Mouse (Mus musculus): ENCODE data around the gene Pdgfc. TPM values are rescaled to one million over a fixed set of nuclear protein-coding genes. Genes with fewer than 3 reads are reported as not detected.

The Pdgfc gene
- polyA plus RNA-seq, 1 experiment from 2014 or later = 64.7 TPM

- Histone ChIP-seq H3K4me2 (ENCODE audit: low read depth, low read length) (no peak overlapping the region), H3K4me3 (ENCODE audit: low read depth, low read length) (no peak overlapping the region), H3K36me3 (replicated peaks; ENCODE audit: control insufficient read depth, insufficient read depth, low read depth, low read length) (no peaks in the 10 kb centered on the region), H3K27ac (replicated peaks; ENCODE audit: low read depth, low read length) (no peak overlapping the region), H3K4me1 (ENCODE audit: control insufficient read depth, insufficient read depth, low read length) (no peaks in the 10 kb centered on the region), H3K9me3 (replicated peaks; ENCODE audit: control insufficient read depth, low read length) (no peaks in the 10 kb centered on the region), H3K27me3 (ENCODE audit: control insufficient read depth, insufficient read depth, low read length) (no peaks in the 10 kb centered on the region), H3K9ac (replicated peaks; ENCODE audit: low read length) (no peak overlapping the region)
- no peak for ATAC-seq (replicated peaks; ENCODE audit: insufficient number of reproducible peaks, low FRiP score, low TSS enrichment, low read depth)
- WGBS = 83% methylated on average over 6 of the region's 6 CpGs
- no peak for DNase-seq (ENCODE audit: low spot score)
These were observed 16.2 kb downstream of the Pdgfc start for GRCm38 (mm10) chr3:81052422-81052821.

DNA sequence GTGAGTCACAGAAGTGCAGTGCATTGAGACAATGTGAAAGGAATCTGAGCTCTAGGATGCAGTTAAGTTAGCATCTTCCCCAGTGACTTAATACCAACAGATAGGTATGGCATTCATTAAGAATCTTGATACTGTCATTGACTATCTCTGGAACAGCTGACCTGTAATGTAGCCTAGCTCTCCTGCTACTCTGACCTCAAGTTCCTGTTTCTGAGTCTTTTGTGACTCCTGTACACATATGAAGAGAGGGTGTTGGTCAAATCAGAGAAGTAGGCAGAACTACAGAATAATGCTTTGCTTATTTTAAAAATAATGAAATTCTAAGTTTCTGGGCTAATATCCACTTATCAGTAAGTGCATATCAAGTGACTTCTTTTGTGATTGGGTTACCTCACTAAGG is 17.9 kb downstream of the Pdgfc start:
- no peak for DNase-seq (ENCODE audit: low spot score)
- H3K36me3 ChIP-seq (replicated peaks; ENCODE audit: control insufficient read depth, insufficient read depth, low read depth, low read length) = no peaks in the 10 kb centered on the region
- H3K27me3 ChIP-seq (ENCODE audit: control insufficient read depth, insufficient read depth, low read length) = no peaks in the 10 kb centered on the region
- H3K27ac ChIP-seq (replicated peaks; ENCODE audit: low read depth, low read length) = no peak overlapping the region
- no peaks in the 10 kb centered on the region for H3K4me1 ChIP-seq (ENCODE audit: control insufficient read depth, insufficient read depth, low read length)
- H3K9me3 ChIP-seq (replicated peaks; ENCODE audit: control insufficient read depth, low read length) = no peaks in the 10 kb centered on the region
- no peak overlapping the region for H3K4me2 ChIP-seq (ENCODE audit: low read depth, low read length)
- no peak for ATAC-seq (replicated peaks; ENCODE audit: insufficient number of reproducible peaks, low FRiP score, low TSS enrichment, low read depth)
- no peak overlapping the region for H3K4me3 ChIP-seq (ENCODE audit: low read depth, low read length)
- no peak overlapping the region for H3K9ac ChIP-seq (replicated peaks; ENCODE audit: low read length)

DNA sequence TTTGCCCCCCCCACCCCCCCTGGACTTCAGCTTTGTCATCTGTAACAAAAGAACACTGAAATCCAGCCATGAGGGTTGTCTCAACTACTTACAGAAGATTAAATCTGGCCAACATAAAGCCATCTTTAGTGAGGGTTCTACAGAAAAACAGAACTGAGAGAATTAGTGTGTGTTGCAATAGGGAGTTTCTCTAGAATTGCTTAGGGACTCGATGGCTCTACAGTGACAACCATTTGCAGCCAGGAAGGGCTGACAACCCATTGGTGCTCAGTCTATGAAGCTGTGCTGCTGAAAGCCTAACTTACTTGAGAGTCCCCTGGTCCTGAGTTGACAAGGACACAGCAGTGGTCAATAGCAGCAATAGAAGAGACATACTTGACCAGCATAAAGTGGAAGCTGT is 21.5 kb downstream of the Pdgfc start:
- no peak for ATAC-seq (replicated peaks; ENCODE audit: insufficient number of reproducible peaks, low FRiP score, low TSS enrichment, low read depth)

DNA sequence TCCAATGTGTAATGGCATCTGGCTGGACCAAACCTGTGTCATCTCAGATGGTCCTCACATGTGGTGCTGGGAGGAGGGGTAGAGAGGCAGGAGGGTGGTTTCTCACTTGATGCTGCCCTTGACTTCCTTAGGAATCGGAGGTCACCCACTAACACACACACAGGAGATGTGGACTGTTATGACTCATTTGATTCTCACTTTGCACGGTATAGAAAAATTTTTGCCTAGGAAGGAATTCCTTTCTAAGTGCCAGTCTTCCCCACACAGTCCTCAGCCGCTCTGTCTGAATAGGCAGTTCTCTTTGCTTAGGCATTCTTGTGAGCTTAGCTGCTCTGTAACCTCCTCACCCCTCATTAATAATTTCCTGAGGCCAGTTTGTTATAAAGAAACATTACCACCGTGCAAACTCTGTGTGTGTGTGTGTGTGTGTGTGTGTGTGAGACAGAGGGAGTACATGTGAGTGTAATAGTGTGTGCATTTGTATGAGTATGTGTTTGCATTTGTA is 22.4 kb downstream of the Pdgfc start:
- H3K4me1 ChIP-seq (ENCODE audit: control insufficient read depth, insufficient read depth, low read length) = no peaks in the 10 kb centered on the region
- H3K4me2 ChIP-seq (ENCODE audit: low read depth, low read length) = no peak overlapping the region
- no peak overlapping the region for H3K27ac ChIP-seq (replicated peaks; ENCODE audit: low read depth, low read length)
- 24% methylated on average over 4 of the region's 4 CpGs for WGBS
- peak; percentile 65 for ATAC-seq (replicated peaks; ENCODE audit: insufficient number of reproducible peaks, low FRiP score, low TSS enrichment, low read depth)
- no peaks in the 10 kb centered on the region for H3K36me3 ChIP-seq (replicated peaks; ENCODE audit: control insufficient read depth, insufficient read depth, low read depth, low read length)
- no peaks in the 10 kb centered on the region for H3K27me3 ChIP-seq (ENCODE audit: control insufficient read depth, insufficient read depth, low read length)
- DNase-seq (ENCODE audit: low spot score) = peak; percentile 52
- H3K9ac ChIP-seq (replicated peaks; ENCODE audit: low read length) = no peak overlapping the region
- H3K9me3 ChIP-seq (replicated peaks; ENCODE audit: control insufficient read depth, low read length) = no peaks in the 10 kb centered on the region
- no peak overlapping the region for H3K4me3 ChIP-seq (ENCODE audit: low read depth, low read length)

More for the DNA sequence above, 21.5 kb downstream of the Pdgfc start:
- DNase-seq (ENCODE audit: low spot score) = no peak
- Histone ChIP-seq H3K27ac (replicated peaks; ENCODE audit: low read depth, low read length) (no peak overlapping the region), H3K9me3 (replicated peaks; ENCODE audit: control insufficient read depth, low read length) (no peaks in the 10 kb centered on the region), H3K4me3 (ENCODE audit: low read depth, low read length) (no peak overlapping the region), H3K27me3 (ENCODE audit: control insufficient read depth, insufficient read depth, low read length) (no peaks in the 10 kb centered on the region), H3K36me3 (replicated peaks; ENCODE audit: control insufficient read depth, insufficient read depth, low read depth, low read length) (no peaks in the 10 kb centered on the region), H3K4me1 (ENCODE audit: control insufficient read depth, insufficient read depth, low read length) (no peaks in the 10 kb centered on the region), H3K4me2 (ENCODE audit: low read depth, low read length) (no peak overlapping the region), H3K9ac (replicated peaks; ENCODE audit: low read length) (no peak overlapping the region)
- 79% methylated on average over 1 of the region's 1 CpGs for WGBS

DNA sequence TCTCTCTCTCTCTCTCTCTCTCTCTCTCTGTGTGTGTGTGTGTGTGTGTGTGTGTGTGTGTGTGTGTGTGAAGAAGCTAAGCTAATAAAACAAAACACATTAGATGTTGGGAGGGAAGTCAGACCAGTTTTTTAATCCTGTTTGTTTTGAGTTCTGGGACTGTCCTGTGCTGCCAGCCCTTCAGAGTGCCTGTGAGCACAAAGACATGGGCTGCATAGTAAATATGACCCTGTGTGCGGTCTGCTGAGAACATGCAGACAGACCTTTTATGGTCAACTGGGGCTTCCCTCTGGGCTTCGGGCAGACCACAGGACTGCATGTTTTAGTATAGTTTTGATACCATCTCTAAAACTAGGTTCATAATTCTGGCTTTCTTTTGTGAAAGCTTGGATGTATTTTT is 32.3 kb downstream of the Pdgfc start:
- Histone ChIP-seq H3K36me3 (replicated peaks; ENCODE audit: control insufficient read depth, insufficient read depth, low read depth, low read length) (no peaks in the 10 kb centered on the region), H3K4me1 (ENCODE audit: control insufficient read depth, insufficient read depth, low read length) (no peaks in the 10 kb centered on the region), H3K9me3 (replicated peaks; ENCODE audit: control insufficient read depth, low read length) (no peaks in the 10 kb centered on the region), H3K4me3 (ENCODE audit: low read depth, low read length) (no peak overlapping the region), H3K27me3 (ENCODE audit: control insufficient read depth, insufficient read depth, low read length) (no peaks in the 10 kb centered on the region), H3K27ac (replicated peaks; ENCODE audit: low read depth, low read length) (no peak overlapping the region), H3K4me2 (ENCODE audit: low read depth, low read length) (no peak overlapping the region), H3K9ac (replicated peaks; ENCODE audit: low read length) (no peak overlapping the region)
- WGBS = 62% methylated on average over 2 of the region's 2 CpGs
- DNase-seq (ENCODE audit: low spot score) = no peak
- ATAC-seq (replicated peaks; ENCODE audit: insufficient number of reproducible peaks, low FRiP score, low TSS enrichment, low read depth) = no peak; the same call in 1 of the 2 replicates

DNA sequence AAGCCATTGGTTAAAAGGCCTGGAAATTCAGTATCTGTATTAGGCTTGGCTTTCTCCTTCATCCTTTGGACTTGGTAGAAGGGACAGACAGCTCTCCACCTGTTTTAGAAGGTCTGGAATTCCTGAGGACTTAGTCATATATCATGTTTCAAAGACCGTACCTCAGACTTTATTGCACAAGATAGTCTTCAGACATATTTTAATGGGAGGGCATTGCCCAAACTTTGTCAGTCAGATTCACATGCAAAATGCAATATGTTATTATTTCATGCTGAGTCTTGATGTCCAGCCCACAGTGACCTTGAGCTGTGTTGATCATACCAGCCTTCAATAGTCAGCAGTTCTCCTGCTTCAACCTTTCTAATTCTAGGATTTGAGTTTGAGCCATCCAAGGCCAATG is 64.9 kb downstream of the Pdgfc start:
- no peaks in the 10 kb centered on the region for H3K4me1 ChIP-seq (ENCODE audit: control insufficient read depth, insufficient read depth, low read length)
- ATAC-seq (replicated peaks; ENCODE audit: insufficient number of reproducible peaks, low FRiP score, low TSS enrichment, low read depth) (no peak), DNase-seq (ENCODE audit: low spot score) (no peak)
- no peaks in the 10 kb centered on the region for H3K27me3 ChIP-seq (ENCODE audit: control insufficient read depth, insufficient read depth, low read length)
- no peak overlapping the region for H3K27ac ChIP-seq (replicated peaks; ENCODE audit: low read depth, low read length)
- H3K9ac ChIP-seq (replicated peaks; ENCODE audit: low read length) = no peak overlapping the region
- no peak overlapping the region for H3K4me3 ChIP-seq (ENCODE audit: low read depth, low read length)
- H3K36me3 ChIP-seq (replicated peaks; ENCODE audit: control insufficient read depth, insufficient read depth, low read depth, low read length) = no peaks in the 10 kb centered on the region
- no peak overlapping the region for H3K4me2 ChIP-seq (ENCODE audit: low read depth, low read length)
- 66% methylated on average over 1 of the region's 1 CpGs for WGBS
- H3K9me3 ChIP-seq (replicated peaks; ENCODE audit: control insufficient read depth, low read length) = no peaks in the 10 kb centered on the region

DNA sequence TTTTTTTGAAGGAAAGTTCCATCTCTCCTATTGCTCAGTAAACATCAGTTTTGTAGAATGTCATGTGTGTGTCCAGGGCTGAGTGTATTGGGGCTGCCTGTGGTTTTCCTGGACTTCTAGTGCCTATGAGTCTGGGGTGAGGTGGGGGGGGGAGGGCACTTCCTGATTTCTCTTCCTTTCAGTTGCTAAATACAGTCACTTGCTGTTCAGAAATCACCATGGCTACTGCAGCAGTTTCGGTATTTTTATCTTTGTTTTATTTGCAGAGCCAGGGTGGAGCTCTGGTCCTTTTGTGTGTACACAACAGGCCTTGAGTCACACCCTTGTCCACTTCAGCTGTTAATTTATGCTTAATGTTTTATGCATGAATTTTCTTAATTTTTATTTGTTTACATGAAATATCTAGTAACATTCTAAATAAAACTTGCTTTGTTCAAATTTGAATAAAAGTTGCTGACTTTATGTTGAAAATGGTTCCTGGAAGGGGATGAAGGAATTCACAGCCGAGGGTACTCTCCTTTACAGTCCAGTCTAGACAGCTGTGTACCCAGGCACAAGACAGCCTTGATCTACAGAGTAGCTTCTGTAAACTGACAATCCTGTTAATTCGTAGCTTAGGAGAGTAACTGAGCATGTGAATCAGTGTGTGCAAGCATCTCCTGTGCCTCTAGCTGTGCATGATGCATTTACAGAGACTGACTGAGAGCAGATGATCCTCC is 66.1 kb downstream of the Pdgfc start:
- no peaks in the 10 kb centered on the region for H3K27me3 ChIP-seq (ENCODE audit: control insufficient read depth, insufficient read depth, low read length)
- H3K4me1 ChIP-seq (ENCODE audit: control insufficient read depth, insufficient read depth, low read length) = no peaks in the 10 kb centered on the region
- ATAC-seq (replicated peaks; ENCODE audit: insufficient number of reproducible peaks, low FRiP score, low TSS enrichment, low read depth) (peak; percentile 65; the same call in 1 of the 2 replicates), DNase-seq (ENCODE audit: low spot score) (peak; percentile 8)
- no peak overlapping the region for H3K4me3 ChIP-seq (ENCODE audit: low read depth, low read length)
- 50% methylated on average over 3 of the region's 3 CpGs for whole genome bisulfite sequencing
- H3K9me3 ChIP-seq (replicated peaks; ENCODE audit: control insufficient read depth, low read length) = no peaks in the 10 kb centered on the region
- no peak overlapping the region for H3K9ac ChIP-seq (replicated peaks; ENCODE audit: low read length)
- H3K4me2 ChIP-seq (ENCODE audit: low read depth, low read length) = no peak overlapping the region
- H3K36me3 ChIP-seq (replicated peaks; ENCODE audit: control insufficient read depth, insufficient read depth, low read depth, low read length) = no peaks in the 10 kb centered on the region
- H3K27ac ChIP-seq (replicated peaks; ENCODE audit: low read depth, low read length) = no peak overlapping the region

GRCm38 (mm10) chr3:81102877-81103420 is 66.7 kb downstream of the Pdgfc start:
- Histone ChIP-seq H3K27ac (replicated peaks; ENCODE audit: low read depth, low read length) (no peak overlapping the region), H3K9ac (replicated peaks; ENCODE audit: low read length) (no peak overlapping the region), H3K4me2 (ENCODE audit: low read depth, low read length) (no peak overlapping the region), H3K9me3 (replicated peaks; ENCODE audit: control insufficient read depth, low read length) (no peaks in the 10 kb centered on the region), H3K4me3 (ENCODE audit: low read depth, low read length) (no peak overlapping the region), H3K36me3 (replicated peaks; ENCODE audit: control insufficient read depth, insufficient read depth, low read depth, low read length) (no peaks in the 10 kb centered on the region), H3K27me3 (ENCODE audit: control insufficient read depth, insufficient read depth, low read length) (no peaks in the 10 kb centered on the region), H3K4me1 (ENCODE audit: control insufficient read depth, insufficient read depth, low read length) (no peaks in the 10 kb centered on the region)
- DNase-seq (ENCODE audit: low spot score) (no peak), ATAC-seq (replicated peaks; ENCODE audit: insufficient number of reproducible peaks, low FRiP score, low TSS enrichment, low read depth) (no peak)
- 83% methylated on average over 5 of the region's 5 CpGs for WGBS

Data from embryonic facial prominence, embryonic 11.5 days (tissue).